Mouse (Mus musculus) myocyte (in vitro differentiated cells): ENCODE data around the gene Tjp2. TPM values are rescaled to one million over a fixed set of nuclear protein-coding genes. Genes with fewer than 3 reads are reported as not detected.

ENCODE experiments used
- H3K27me3 ChIP-seq: one replicate; pipeline ENCODE4 v1.6.1; 2011; ENCODE audit not compliant: control insufficient read depth, insufficient read depth, insufficient read length
- H3K36me3 ChIP-seq: one replicate; pipeline ENCODE4 v1.6.1; 2011; ENCODE audit not compliant: control insufficient read depth, insufficient read depth
- H3K4me2 ChIP-seq: one replicate; pipeline ENCODE4 v1.6.1; 2011; ENCODE audit warnings: low read depth, control low read depth
- H3K4me3 ChIP-seq: one replicate; pipeline ENCODE4 v1.5.1; 2011; ENCODE audit warnings: mild to moderate bottlenecking, control low read depth, moderate library complexity
- H3K79me2 ChIP-seq: one replicate; pipeline ENCODE4 v1.6.1; 2011; ENCODE audit not compliant: control insufficient read depth, insufficient read depth
- H3ac ChIP-seq: one replicate; pipeline ENCODE4 v1.6.1; 2011; ENCODE audit not compliant: control insufficient read depth, insufficient read length
- CEBPB ChIP-seq: IDR thresholded peaks from 2 replicates; pipeline ENCODE4 v1.6.1; 2011; ENCODE audit warnings: mild to moderate bottlenecking, moderate library complexity; ENCODE audit not compliant: poor library complexity, insufficient read depth, severe bottlenecking
- E2F4 ChIP-seq: IDR thresholded peaks from one replicate; pipeline ENCODE4 v1.6.1; 2011; ENCODE audit warnings: mild to moderate bottlenecking, control low read depth, moderate library complexity; ENCODE audit not compliant: insufficient read depth
- MAX ChIP-seq: IDR thresholded peaks from one replicate; pipeline ENCODE4 v1.6.1; 2011; ENCODE audit warnings: low read depth, mild to moderate bottlenecking, control low read depth
- MYOD1 ChIP-seq, 3 experiments: IDR thresholded peaks; one replicate each; pipeline ENCODE4 v1.6.1; 2011; ENCODE audit warnings: control low read depth in 2 of 3, low read depth in 2 of 3, mild to moderate bottlenecking in 2 of 3, moderate library complexity in 1 of 3; ENCODE audit not compliant: insufficient read length in 2 of 3, control insufficient read depth in 1 of 3
- MYOG ChIP-seq, 3 experiments: IDR thresholded peaks; one replicate each; pipeline ENCODE4 v1.6.1; 2011; ENCODE audit warnings: control low read depth in 2 of 3, low read depth in 2 of 3, mild to moderate bottlenecking in 2 of 3; ENCODE audit not compliant: insufficient read length in 2 of 3, control insufficient read depth in 1 of 3, insufficient read depth in 1 of 3
- POLR2A ChIP-seq: IDR thresholded peaks from one replicate; pipeline ENCODE4 v1.6.1; 2011; ENCODE audit warnings: low read depth, mild to moderate bottlenecking, control low read depth, moderate library complexity; ENCODE audit not compliant: insufficient read length
- POLR2AphosphoS2 ChIP-seq: IDR thresholded peaks from one replicate; pipeline ENCODE4 v1.6.1; 2011; ENCODE audit warnings: low read depth, control low read depth; ENCODE audit not compliant: insufficient read length
- REST ChIP-seq: IDR thresholded peaks from one replicate; pipeline ENCODE4 v1.6.1; 2011; ENCODE audit warnings: mild to moderate bottlenecking, control low read depth, moderate library complexity; ENCODE audit not compliant: insufficient read depth, insufficient read length
- SRF ChIP-seq: IDR thresholded peaks from one replicate; pipeline ENCODE4 v1.6.1; 2011; ENCODE audit warnings: low read depth; ENCODE audit not compliant: control insufficient read depth, insufficient read length
- TCF12 ChIP-seq: IDR thresholded peaks from one replicate; pipeline ENCODE4 v1.6.1; 2011; ENCODE audit warnings: mild to moderate bottlenecking, control low read depth; ENCODE audit not compliant: poor library complexity, insufficient read depth, severe bottlenecking
- TCF3 ChIP-seq: IDR thresholded peaks from one replicate; pipeline ENCODE4 v1.6.1; 2011; ENCODE audit warnings: low read depth, control low read depth; ENCODE audit not compliant: insufficient read length
- USF1 ChIP-seq: IDR thresholded peaks from one replicate; pipeline ENCODE4 v1.6.1; 2011; ENCODE audit warnings: low read depth, mild to moderate bottlenecking, control low read depth, moderate library complexity
- polyA plus RNA-seq: library from polyadenylated mRNA; unstranded; fragments of >200 nt; fragmentation: generic; extraction: Trizol; gene quantifications from one replicate; pipeline ENCODE4 v1.2.1, GENCODE M21; 2012; ENCODE audit warnings: missing spikeins

The Tjp2 gene
- polyA plus RNA-seq, 1 experiment = 5.2 TPM

- no peaks in the 10 kb centered on the region for H3K27me3 ChIP-seq
- H3K4me3 ChIP-seq = no peak overlapping the region
- TF ChIP-seq POLR2AphosphoS2 (no peak), SRF (no peak), REST (no peak), CEBPB (no peak)
- no peaks in the 10 kb centered on the region for H3K36me3 ChIP-seq
- no peak overlapping the region for H3K4me2 ChIP-seq
- H3K79me2 ChIP-seq = no peaks in the 10 kb centered on the region
- no peak overlapping the region for H3ac ChIP-seq
Observed at GRCm38 (mm10) chr19:24123087-24123486, 101.7 kb downstream of the Tjp2 start.

- no peaks in the 10 kb centered on the region for H3K36me3 ChIP-seq
Observed at GRCm38 (mm10) chr19:24122647-24123046, 102.2 kb downstream of the Tjp2 start.

GRCm38 (mm10) chr19:24120811-24121210 is 104.0 kb downstream of the Tjp2 start:
- no peaks in the 10 kb centered on the region for H3K27me3 ChIP-seq
- no peaks in the 10 kb centered on the region for H3K79me2 ChIP-seq
- TF ChIP-seq REST (no peak), TCF3 (no peak), USF1 (no peak)
- H3K4me2 ChIP-seq = no peak overlapping the region
- no peak overlapping the region for H3ac ChIP-seq
- H3K36me3 ChIP-seq = no peaks in the 10 kb centered on the region
- H3K4me3 ChIP-seq = no peak overlapping the region

More at GRCm38 (mm10) chr19:24122647-24123046, 102.2 kb downstream of the Tjp2 start:
- no peak overlapping the region for H3ac ChIP-seq
- H3K4me2 ChIP-seq = no peak overlapping the region
- no peak overlapping the region for H3K4me3 ChIP-seq
- no peaks in the 10 kb centered on the region for H3K79me2 ChIP-seq
- TF ChIP-seq MAX (no peak), REST (no peak), POLR2A (no peak), CEBPB (no peak), E2F4 (no peak), TCF3 (no peak), TCF12 (no peak), MYOD1 (IDR thresholded peaks at IDR 0.05; ENCODE audit: control insufficient read depth in 1 of 3, insufficient read length in 2 of 3, low read depth in 2 of 3) (no peak), MYOG (IDR thresholded peaks at IDR 0.05; ENCODE audit: control insufficient read depth in 1 of 3, insufficient read depth in 1 of 3, insufficient read length in 2 of 3, low read depth in 2 of 3) (no peak), USF1 (no peak), POLR2AphosphoS2 (no peak), SRF (no peak)
- no peaks in the 10 kb centered on the region for H3K27me3 ChIP-seq

GRCm38 (mm10) chr19:24118775-24119174 is 106.1 kb downstream of the Tjp2 start:
- Histone ChIP-seq H3K36me3 (no peaks in the 10 kb centered on the region), H3K4me2 (no peak overlapping the region), H3K4me3 (no peak overlapping the region), H3K79me2 (no peaks in the 10 kb centered on the region), H3K27me3 (no peaks in the 10 kb centered on the region), H3ac (no peak overlapping the region)
- TF ChIP-seq SRF (no peak), MYOG (IDR thresholded peaks at IDR 0.05; ENCODE audit: control insufficient read depth in 1 of 3, insufficient read depth in 1 of 3, insufficient read length in 2 of 3, low read depth in 2 of 3) (no peak), MYOD1 (IDR thresholded peaks at IDR 0.05; ENCODE audit: control insufficient read depth in 1 of 3, insufficient read length in 2 of 3, low read depth in 2 of 3) (no peak), USF1 (no peak), REST (no peak), TCF12 (no peak), E2F4 (no peak), CEBPB (no peak), POLR2A (no peak), MAX (no peak), POLR2AphosphoS2 (no peak), TCF3 (no peak)

GRCm38 (mm10) chr19:24111581-24111980 is 113.2 kb downstream of the Tjp2 start:
- H3K79me2 ChIP-seq = no peaks in the 10 kb centered on the region
- no peak overlapping the region for H3ac ChIP-seq
- TF ChIP-seq MAX = no peak
- no peak overlapping the region for H3K4me2 ChIP-seq
- H3K4me3 ChIP-seq = no peak overlapping the region
- H3K27me3 ChIP-seq = no peaks in the 10 kb centered on the region
- H3K36me3 ChIP-seq = peaks cover 6% of the 10 kb centered on the region
